Mouse (Mus musculus): Measurements from ENCODE around the gene Gsn. TPM values are rescaled to one million over a fixed set of nuclear protein-coding genes. Genes with fewer than 3 reads are reported as not detected.
A peak's percentile ranks its signal among the peaks of the same experiment; 100 is the strongest.

Gsn gene
- 321 and 325 TPM in 2 replicates for polyA plus RNA-seq (2015; fragmentation: Nextera tagmentation; extraction: Ambion mirVana)

DNA sequence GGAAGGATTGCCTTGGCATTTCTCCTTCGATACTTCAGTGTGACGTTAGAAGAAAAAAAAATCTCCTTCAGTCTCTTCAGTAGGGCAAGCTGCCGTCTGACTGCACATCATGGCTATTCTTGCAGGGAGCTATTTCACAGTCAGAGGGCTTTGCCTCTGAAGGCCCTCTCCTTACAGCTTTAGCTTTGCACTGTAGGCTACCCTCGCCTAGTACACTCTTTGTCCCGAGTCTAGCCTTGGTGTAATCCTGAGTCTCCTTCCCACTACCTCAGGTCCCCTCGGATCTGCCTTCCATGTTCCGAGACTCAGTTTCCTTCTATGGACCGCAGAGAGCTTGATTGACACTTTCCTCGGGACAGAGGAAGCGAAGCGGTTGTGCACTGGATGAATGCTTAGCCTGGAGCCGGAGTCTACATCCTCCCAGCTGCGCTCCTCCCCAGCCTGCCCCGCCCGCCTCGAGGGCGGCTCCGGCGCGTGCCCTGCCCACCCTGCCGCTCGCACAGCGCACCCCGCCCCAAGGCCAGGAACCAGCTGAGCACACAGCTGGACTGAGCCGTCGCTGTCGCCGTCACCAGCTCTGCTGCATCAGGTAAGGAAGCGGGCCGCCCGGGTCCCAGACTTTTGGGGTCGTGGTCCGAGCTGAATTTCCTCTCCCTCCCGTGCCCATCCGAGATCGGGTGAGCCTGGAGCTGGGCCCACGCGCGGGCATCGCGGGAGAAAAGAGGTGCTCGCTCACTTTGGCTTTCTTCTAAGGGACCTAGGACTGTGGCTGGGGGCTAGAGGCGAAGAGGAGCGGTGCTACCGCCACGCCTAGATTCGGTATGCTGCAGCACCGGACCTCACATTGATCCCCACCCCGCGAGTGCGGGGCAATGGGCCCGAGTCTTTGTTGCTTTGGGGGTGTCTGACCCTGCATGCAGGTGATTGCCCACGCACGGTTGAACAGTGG is at the start of gene Gsn:
Gene Gsn, plus strand, starts transcription at position 496 of the 949 bp plus-strand sequence.
- peaks cover 46% of the 10 kb centered on the region for H3K4me1 ChIP-seq (replicated peaks)
- peak within 1 kb of the TSS; percentile 90 for H3K27ac ChIP-seq
- ATAC-seq (replicated peaks; ENCODE audit: insufficient number of reproducible peaks, insufficient read depth, low FRiP score, low read depth), result peak; percentile 96

GRCm38 (mm10) chr2:35206761-35207160 is 49.4 kb upstream of the Gsn start:
- Histone ChIP-seq H3K36me3 (no peaks in the 10 kb centered on the region), H3K4me2 (no peak overlapping the region), H3K4me1 (replicated peaks) (0 out of 2 replicates have a peak, but pooled peaks cover 1% of the 10 kb centered on the region), H3K9me3 (replicated peaks) (no peaks in the 10 kb centered on the region), H3K27me3 (no peaks in the 10 kb centered on the region), H3K4me3 (no peak overlapping the region), H3K9ac (no peak overlapping the region), H3K27ac (no peak overlapping the region)
- WGBS, result 74% methylated on average over 3 of the region's 3 CpGs
- ATAC-seq (replicated peaks; ENCODE audit: insufficient number of reproducible peaks, insufficient read depth, low FRiP score, low read depth), result no peak

More for the DNA sequence above, at the start of gene Gsn:
- no peaks in the 10 kb centered on the region for H3K36me3 ChIP-seq
- H3K4me2 ChIP-seq, result peak within 1 kb of the TSS; percentile 87
- no peaks in the 10 kb centered on the region for H3K9me3 ChIP-seq (replicated peaks)
- no peaks in the 10 kb centered on the region for H3K27me3 ChIP-seq
- H3K9ac ChIP-seq, result peak within 1 kb of the TSS; percentile 76
- H3K4me3 ChIP-seq, result peak within 1 kb of the TSS; percentile 76
- 3% methylated on average over 53 of the region's 54 CpGs for WGBS

GRCm38 (mm10) chr2:35208054-35208453 is 48.1 kb upstream of the Gsn start:
- 77% methylated on average over 3 of the region's 3 CpGs for WGBS
- Histone ChIP-seq H3K9me3 (replicated peaks) (no peaks in the 10 kb centered on the region), H3K27me3 (no peaks in the 10 kb centered on the region), H3K4me2 (no peak overlapping the region), H3K27ac (no peak overlapping the region), H3K36me3 (no peaks in the 10 kb centered on the region), H3K9ac (no peak overlapping the region), H3K4me3 (no peak overlapping the region), H3K4me1 (replicated peaks) (no peaks in the 10 kb centered on the region)
- no peak for ATAC-seq (replicated peaks; ENCODE audit: insufficient number of reproducible peaks, insufficient read depth, low FRiP score, low read depth)

DNA sequence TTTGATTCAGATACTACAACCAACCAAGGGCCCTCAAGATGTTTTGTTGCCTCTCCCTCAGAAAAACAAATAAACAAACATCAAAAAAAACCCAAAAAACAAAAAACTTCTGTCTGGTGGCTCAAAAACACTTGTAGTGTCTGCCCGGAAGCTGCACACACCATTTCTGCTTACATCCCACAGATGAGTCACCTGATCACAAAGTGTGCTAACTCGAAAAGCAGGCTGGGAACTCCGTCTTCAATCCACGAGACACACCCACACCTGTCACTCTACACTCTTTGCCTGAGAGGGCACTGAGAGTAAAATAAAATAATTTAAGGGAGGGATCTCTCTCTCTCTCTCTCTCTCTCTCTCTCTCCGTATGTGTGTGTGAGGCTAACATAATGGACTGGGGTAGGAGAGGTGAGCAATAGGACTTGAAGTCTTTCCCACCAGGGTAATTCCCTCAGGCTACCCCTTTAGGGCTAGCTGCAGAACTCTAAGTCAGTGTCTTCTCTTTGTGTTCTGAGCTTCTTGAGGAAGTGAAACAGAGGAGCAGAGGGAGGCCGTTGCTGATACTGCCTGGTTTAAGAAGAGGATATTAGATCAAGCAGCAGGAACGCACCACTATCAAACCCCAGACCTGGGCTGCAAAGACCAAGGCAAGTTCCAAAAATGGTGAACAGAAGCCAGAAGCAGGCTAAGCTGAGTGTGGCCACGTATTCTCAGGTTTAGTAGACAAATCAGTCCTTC is 47.1 kb upstream of the Gsn start:
- Histone ChIP-seq H3K9ac (no peak overlapping the region), H3K9me3 (replicated peaks) (no peaks in the 10 kb centered on the region), H3K36me3 (no peaks in the 10 kb centered on the region), H3K27ac (no peak overlapping the region), H3K4me3 (no peak overlapping the region), H3K4me2 (no peak overlapping the region), H3K4me1 (replicated peaks) (no peaks in the 10 kb centered on the region), H3K27me3 (no peaks in the 10 kb centered on the region)
- no peak for ATAC-seq (replicated peaks; ENCODE audit: insufficient number of reproducible peaks, insufficient read depth, low FRiP score, low read depth)
- 60% methylated on average over 8 of the region's 8 CpGs for WGBS

- 73% methylated on average over 3 of the region's 3 CpGs for WGBS
- H3K27me3 ChIP-seq, result no peaks in the 10 kb centered on the region
Observed at GRCm38 (mm10) chr2:35211681-35212080, 44.5 kb upstream of the Gsn start.

GRCm38 (mm10) chr2:35213345-35213910 is 42.8 kb upstream of the Gsn start:
- H3K4me1 ChIP-seq (replicated peaks), result peaks cover 2% of the 10 kb centered on the region; the same call in 1 of the 2 replicates
- H3K4me2 ChIP-seq, result no peak overlapping the region
- H3K9me3 ChIP-seq (replicated peaks), result no peaks in the 10 kb centered on the region
- H3K9ac ChIP-seq, result no peak overlapping the region
- H3K27me3 ChIP-seq, result no peaks in the 10 kb centered on the region
- 53% methylated on average over 12 of the region's 12 CpGs for WGBS
- no peak overlapping the region for H3K4me3 ChIP-seq
- H3K36me3 ChIP-seq, result no peaks in the 10 kb centered on the region
- no peak for ATAC-seq (replicated peaks; ENCODE audit: insufficient number of reproducible peaks, insufficient read depth, low FRiP score, low read depth)
- no peak overlapping the region for H3K27ac ChIP-seq

More at GRCm38 (mm10) chr2:35211681-35212080, 44.5 kb upstream of the Gsn start:
- Histone ChIP-seq H3K4me2 (no peak overlapping the region), H3K4me3 (no peak overlapping the region), H3K4me1 (replicated peaks) (peaks cover 2% of the 10 kb centered on the region; the same call in 1 of the 2 replicates), H3K9ac (no peak overlapping the region), H3K27ac (no peak overlapping the region), H3K36me3 (no peaks in the 10 kb centered on the region), H3K9me3 (replicated peaks) (no peaks in the 10 kb centered on the region)
- no peak for ATAC-seq (replicated peaks; ENCODE audit: insufficient number of reproducible peaks, insufficient read depth, low FRiP score, low read depth)

GRCm38 (mm10) chr2:35214881-35215358 is 41.3 kb upstream of the Gsn start:
- Histone ChIP-seq H3K27me3 (no peaks in the 10 kb centered on the region), H3K36me3 (no peaks in the 10 kb centered on the region), H3K9me3 (replicated peaks) (no peaks in the 10 kb centered on the region), H3K9ac (0 out of 2 replicates have a peak overlapping the region, but pooled peaks have one; percentile 26), H3K4me2 (peak overlapping the region; percentile 40), H3K27ac (no peak overlapping the region), H3K4me3 (no peak overlapping the region; the same call in 1 of the 2 replicates), H3K4me1 (replicated peaks) (peaks cover 2% of the 10 kb centered on the region; the same call in 1 of the 2 replicates)
- WGBS, result 9% methylated on average over 12 of the region's 12 CpGs
- ATAC-seq (replicated peaks; ENCODE audit: insufficient number of reproducible peaks, insufficient read depth, low FRiP score, low read depth), result peak; percentile 58; the same call in 1 of the 2 replicates

- no peak for ATAC-seq (replicated peaks; ENCODE audit: insufficient number of reproducible peaks, insufficient read depth, low FRiP score, low read depth)
Observed at GRCm38 (mm10) chr2:35215363-35215762, 40.8 kb upstream of the Gsn start.

GRCm38 (mm10) chr2:35216701-35217100 is 39.5 kb upstream of the Gsn start:
- H3K9ac ChIP-seq, result no peak overlapping the region
- peaks cover 4% of the 10 kb centered on the region; the same call in 1 of the 2 replicates for H3K4me1 ChIP-seq (replicated peaks)
- no peaks in the 10 kb centered on the region for H3K9me3 ChIP-seq (replicated peaks)
- WGBS, result 78% methylated on average over 2 of the region's 2 CpGs
- no peak overlapping the region for H3K27ac ChIP-seq
- H3K4me3 ChIP-seq, result no peak overlapping the region
- no peaks in the 10 kb centered on the region for H3K27me3 ChIP-seq
- no peak overlapping the region for H3K4me2 ChIP-seq
- H3K36me3 ChIP-seq, result no peaks in the 10 kb centered on the region
- no peak for ATAC-seq (replicated peaks; ENCODE audit: insufficient number of reproducible peaks, insufficient read depth, low FRiP score, low read depth)

More at GRCm38 (mm10) chr2:35215363-35215762, 40.8 kb upstream of the Gsn start:
- Histone ChIP-seq H3K4me1 (replicated peaks) (peaks cover 2% of the 10 kb centered on the region; the same call in 1 of the 2 replicates), H3K27ac (no peak overlapping the region), H3K9me3 (replicated peaks) (no peaks in the 10 kb centered on the region), H3K36me3 (no peaks in the 10 kb centered on the region), H3K4me2 (no peak overlapping the region), H3K9ac (no peak overlapping the region), H3K27me3 (no peaks in the 10 kb centered on the region), H3K4me3 (no peak overlapping the region)
- 78% methylated on average over 14 of the region's 14 CpGs for WGBS

DNA sequence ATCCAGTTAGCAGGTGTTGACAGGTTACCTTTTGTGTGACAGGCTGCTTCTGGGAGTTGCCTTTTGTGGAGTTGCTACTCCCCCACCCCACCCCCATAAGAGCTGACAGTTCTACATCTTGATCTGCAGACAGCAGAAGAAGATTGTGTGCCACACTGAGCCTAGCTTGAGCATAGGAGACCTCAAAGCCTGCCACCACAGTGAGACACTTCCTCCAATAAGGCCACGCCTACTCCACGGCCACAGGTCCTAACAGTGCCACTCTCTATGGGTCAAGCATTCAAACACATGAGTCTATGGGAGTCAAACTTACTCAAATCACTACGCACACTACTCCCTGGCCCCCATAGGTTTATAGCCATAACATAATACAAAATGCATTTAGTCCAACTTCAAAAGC is 37.4 kb upstream of the Gsn start:
- no peaks in the 10 kb centered on the region for H3K9me3 ChIP-seq (replicated peaks)
- peaks cover 4% of the 10 kb centered on the region; the same call in 1 of the 2 replicates for H3K4me1 ChIP-seq (replicated peaks)
- 93% methylated on average over 3 of the region's 3 CpGs for WGBS
- H3K27me3 ChIP-seq, result no peaks in the 10 kb centered on the region
- no peak overlapping the region for H3K4me2 ChIP-seq
- no peaks in the 10 kb centered on the region for H3K36me3 ChIP-seq
- H3K4me3 ChIP-seq, result no peak overlapping the region
- ATAC-seq (replicated peaks; ENCODE audit: insufficient number of reproducible peaks, insufficient read depth, low FRiP score, low read depth), result no peak
- H3K9ac ChIP-seq, result no peak overlapping the region
- no peak overlapping the region for H3K27ac ChIP-seq

Measured in heart, embryonic 15.5 days (tissue).